Mouse (Mus musculus) mouse trophoblast stem cell (cell line): ENCODE results near the gene Akip1.

ENCODE experiments used
- in situ Hi-C, 2 experiments: fragments of 300-500 bp; cut with MseI, MboI; formaldehyde crosslinking; loops; 2 replicates in 1 of 2; 3 replicates in 1 of 2; pipeline ENCODE4 v1.15.1; 2025

The Akip1 gene

GRCm38 (mm10) chr7:109707023-109707785, 3.7 kb downstream of the Akip1 start:
- in situ Hi-C loops = loop anchor here in 1 of 2 experiments (25.0 kb wide), 1 partner anchor 170 kb away; no protein-coding TSS in a partner anchor

GRCm38 (mm10) chr7:109708961-109709382, 5.5 kb downstream of the Akip1 start:
- in situ Hi-C loops = loop anchor here in 1 of 2 experiments (25.0 kb wide), 1 partner anchor 172 kb away; no protein-coding TSS in a partner anchor

- in situ Hi-C loops = loop anchor here in 1 of 2 experiments (25.0 kb wide), 1 partner anchor 173 kb away; no protein-coding TSS in a partner anchor
Measured at GRCm38 (mm10) chr7:109710069-109710468, 6.6 kb downstream of the Akip1 start.

GRCm38 (mm10) chr7:109712198-109712597, 8.7 kb downstream of the Akip1 start:
- in situ Hi-C loops = loop anchor here in 1 of 2 experiments (25.0 kb wide), 1 partner anchor 175 kb away; no protein-coding TSS in a partner anchor

GRCm38 (mm10) chr7:109713434-109713982, 10.0 kb downstream of the Akip1 start:
- in situ Hi-C loops = loop anchor here in 1 of 2 experiments (25.0 kb wide), 1 partner anchor 176 kb away; no protein-coding TSS in a partner anchor

- in situ Hi-C loops = loop anchor here in 1 of 2 experiments (25.0 kb wide), 1 partner anchor 182 kb away; no protein-coding TSS in a partner anchor
Measured at GRCm38 (mm10) chr7:109719286-109719685, 15.8 kb downstream of the Akip1 start.

- in situ Hi-C loops = loop anchor here in 1 of 2 experiments (25.0 kb wide), 1 partner anchor 185 kb away; no protein-coding TSS in a partner anchor
Measured at GRCm38 (mm10) chr7:109722618-109723017, 19.1 kb downstream of the Akip1 start.

GRCm38 (mm10) chr7:109723114-109723513, 19.6 kb downstream of the Akip1 start:
- in situ Hi-C loops = loop anchor here in 1 of 2 experiments (25.0 kb wide), 1 partner anchor 186 kb away; no protein-coding TSS in a partner anchor

GRCm38 (mm10) chr7:109723697-109724096, 20.2 kb downstream of the Akip1 start, which contains the start of gene BC051019:
TSS of gene BC051019 (minus strand) at chr7:109723850.
- in situ Hi-C loops = loop anchor here in 1 of 2 experiments (25.0 kb wide), 1 partner anchor 186 kb away; no protein-coding TSS in a partner anchor

- in situ Hi-C loops = no loop called here
Measured at GRCm38 (mm10) chr7:109731626-109732025, 28.1 kb downstream of the Akip1 start, which contains the start of gene Ascl3. TSS of gene Ascl3 (minus strand) at chr7:109731726.

GRCm38 (mm10) chr7:109734806-109735205, 31.3 kb downstream of the Akip1 start:
- in situ Hi-C loops = no loop called here

- in situ Hi-C loops = no loop called here
Measured at GRCm38 (mm10) chr7:109739822-109740370, 36.4 kb downstream of the Akip1 start.

- in situ Hi-C loops = no loop called here
Measured at GRCm38 (mm10) chr7:109741060-109741459, 37.6 kb downstream of the Akip1 start.

GRCm38 (mm10) chr7:109741703-109742102, 38.2 kb downstream of the Akip1 start:
- in situ Hi-C loops = no loop called here

GRCm38 (mm10) chr7:109747747-109748146, 44.3 kb downstream of the Akip1 start:
- in situ Hi-C loops = no loop called here

GRCm38 (mm10) chr7:109751427-109752007, 48.0 kb downstream of the Akip1 start:
- in situ Hi-C loops = no loop called here

GRCm38 (mm10) chr7:109752008-109752925, 48.8 kb downstream of the Akip1 start, which contains the start of gene Tmem9b:
TSS of gene Tmem9b (minus strand) at chr7:109752875.
- in situ Hi-C loops = no loop called here

GRCm38 (mm10) chr7:109754034-109754433, 50.5 kb downstream of the Akip1 start:
- in situ Hi-C loops = no loop called here

- in situ Hi-C loops = no loop called here
Measured at GRCm38 (mm10) chr7:109756291-109756690, 52.8 kb downstream of the Akip1 start.
